8 mouse cellular contexts compared by ENCODE assay signal in the genomic region with DNA sequence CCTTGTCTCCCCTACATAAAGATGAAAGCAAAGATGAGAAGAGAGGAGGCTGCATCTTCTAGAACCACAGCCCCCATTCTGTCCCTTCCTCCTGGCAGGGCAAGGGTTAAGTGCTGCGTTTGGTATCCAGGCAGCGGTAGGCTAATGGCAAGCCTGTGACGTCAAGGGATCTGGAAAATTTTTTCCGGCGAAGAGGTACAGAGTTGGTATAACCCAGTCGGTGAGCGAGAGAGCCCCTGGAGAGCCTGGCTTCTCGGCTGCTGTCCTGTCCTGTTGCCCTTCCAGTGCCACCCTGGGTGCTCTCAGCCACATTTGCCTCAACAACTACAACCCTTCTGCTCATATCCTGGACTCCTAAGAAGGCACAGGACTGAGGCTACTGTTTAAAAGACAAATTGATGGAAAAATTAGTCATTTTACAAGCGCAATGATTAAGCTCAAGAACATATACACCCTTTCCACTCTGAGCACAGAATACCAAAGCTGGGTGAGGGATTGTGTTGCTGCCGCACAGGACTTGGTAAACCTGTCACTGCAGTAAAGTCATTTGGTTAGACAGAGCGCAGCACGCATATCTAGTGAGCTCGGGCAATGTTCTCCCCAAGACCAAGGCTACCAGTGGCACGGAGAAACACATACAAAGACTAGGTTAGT. TPM values are rescaled to one million over a fixed set of nuclear protein-coding genes. Genes with fewer than 3 reads are reported as not detected.
DNase-seq lines count a peak whose midpoint lies in the region; ATAC-seq and TF ChIP-seq lines count a peak whose summit lies in the region.

No protein-coding gene starts in this region.

- TF ChIP-seq CTCF in kidney, postnatal 0 days (IDR thresholded peaks at IDR 0.05; ENCODE audit: low read depth) = no peak
- TF ChIP-seq CTCF in liver, embryonic 14.5 days (IDR thresholded peaks at IDR 0.05; ENCODE audit: low read depth) = no peak

- peaks cover 44% of the 10 kb centered on the region for H3K36me3 ChIP-seq in heart, embryonic 13.5 days
- H3K36me3 ChIP-seq in kidney, postnatal 0 days (ENCODE audit: insufficient read depth, low read length) = no peaks in the 10 kb centered on the region
- no peaks in the 10 kb centered on the region for H3K36me3 ChIP-seq in liver, embryonic 14.5 days (replicated peaks; ENCODE audit: control insufficient read depth, insufficient read depth, low read depth)
- peaks cover 32% of the 10 kb centered on the region for H3K36me3 ChIP-seq in neural tube, embryonic 15.5 days

- ATAC-seq in CD4-positive, CD25-positive, alpha-beta regulatory T cell, adult 4 months = no peak
- no peak for ATAC-seq in heart, embryonic 13.5 days (ENCODE audit: extremely low read depth, insufficient number of reproducible peaks, low FRiP score, low TSS enrichment)
- no peak for ATAC-seq in kidney, postnatal 0 days (replicated peaks; ENCODE audit: low FRiP score, low read depth)
- ATAC-seq in liver, embryonic 14.5 days (ENCODE audit: insufficient read depth) = no peak
- no peak for ATAC-seq in neural tube, embryonic 15.5 days (ENCODE audit: low FRiP score)
- no peak for ATAC-seq in megakaryocyte-erythroid progenitor cell, adult 5-6 weeks (replicated peaks; ENCODE audit: low FRiP score, low TSS enrichment, poor library complexity, severe bottlenecking)

- H3K4me1 ChIP-seq in heart, embryonic 13.5 days = peaks cover 73% of the 10 kb centered on the region
- no peaks in the 10 kb centered on the region for H3K4me1 ChIP-seq in kidney, postnatal 0 days (replicated peaks; ENCODE audit: insufficient read depth, low read length)
- peaks cover 0 to 3% of the 10 kb centered on the region in 2 experiments; a peak in 1 of 4 replicates for H3K4me1 ChIP-seq in liver, embryonic 14.5 days (replicated peaks; ENCODE audit: control insufficient read depth in 2 of 2, insufficient read depth in 2 of 2, low read length in 1 of 2)
- peaks cover 33% of the 10 kb centered on the region for H3K4me1 ChIP-seq in neural tube, embryonic 15.5 days

- H3K9me3 ChIP-seq in heart, embryonic 13.5 days = no peaks in the 10 kb centered on the region
- no peaks in the 10 kb centered on the region for H3K9me3 ChIP-seq in kidney, postnatal 0 days (replicated peaks; ENCODE audit: low read length)
- H3K9me3 ChIP-seq in liver, embryonic 14.5 days (ENCODE audit: control insufficient read depth, low read length) = no peaks in the 10 kb centered on the region
- H3K9me3 ChIP-seq in neural tube, embryonic 15.5 days (replicated peaks) = no peaks in the 10 kb centered on the region

- peak; percentile 6 for DNase-seq in CD4-positive, CD25-positive, alpha-beta regulatory T cell, adult 2 months (ENCODE audit: low read depth, low spot score)
- DNase-seq in cerebellum, postnatal 25 days = peak; percentile 71 to 78
- DNase-seq in kidney, postnatal 0 days (ENCODE audit: low spot score) = no peak
- DNase-seq in liver, embryonic 14.5 days (ENCODE audit: low read depth in 3 of 3, low spot score in 3 of 3) = no peak

- peak overlapping the region; percentile 88 for H3K4me3 ChIP-seq in heart, embryonic 13.5 days
- H3K4me3 ChIP-seq in kidney, postnatal 0 days (replicated peaks; ENCODE audit: low read depth, low read length) = peak overlapping the region; percentile 39
- H3K4me3 ChIP-seq in liver, embryonic 14.5 days (ENCODE audit: insufficient read depth in 1 of 2, low read depth in 2 of 2, low read length in 2 of 2) = no peak overlapping the region
- H3K4me3 ChIP-seq in neural tube, embryonic 15.5 days (replicated peaks) = peak overlapping the region; percentile 79

- H3K9ac ChIP-seq in heart, embryonic 13.5 days = peak overlapping the region; percentile 86
- peak overlapping the region; percentile 59 for H3K9ac ChIP-seq in kidney, postnatal 0 days (ENCODE audit: low read depth, low read length)
- H3K9ac ChIP-seq in liver, embryonic 14.5 days (replicated peaks) = no peak overlapping the region
- H3K9ac ChIP-seq in neural tube, embryonic 15.5 days (replicated peaks) = peak overlapping the region; percentile 47

- H3K27ac ChIP-seq in heart, embryonic 13.5 days (replicated peaks) = peak overlapping the region; percentile 87
- peak overlapping the region; percentile 71 for H3K27ac ChIP-seq in kidney, postnatal 0 days
- no peak overlapping the region for H3K27ac ChIP-seq in liver, embryonic 14.5 days
- H3K27ac ChIP-seq in neural tube, embryonic 15.5 days (replicated peaks) = peak overlapping the region; percentile 58; the same call in 1 of the 2 replicates

- H3K27me3 ChIP-seq in heart, embryonic 13.5 days (replicated peaks) = peaks cover 14% of the 10 kb centered on the region
- H3K27me3 ChIP-seq in kidney, postnatal 0 days (ENCODE audit: insufficient read depth, low read length) = no peaks in the 10 kb centered on the region
- peaks cover 33% of the 10 kb centered on the region for H3K27me3 ChIP-seq in liver, embryonic 14.5 days (ENCODE audit: control insufficient read depth, insufficient read depth, low read length)
- H3K27me3 ChIP-seq in neural tube, embryonic 15.5 days (replicated peaks) = no peaks in the 10 kb centered on the region

- H3K4me2 ChIP-seq in heart, embryonic 13.5 days = peak overlapping the region; percentile 75
- peak overlapping the region; percentile 51 for H3K4me2 ChIP-seq in kidney, postnatal 0 days (ENCODE audit: low read length)
- H3K4me2 ChIP-seq in liver, embryonic 14.5 days (ENCODE audit: low read depth) = peak overlapping the region; percentile 36; the same call in 1 of the 2 replicates
- peak overlapping the region; percentile 67 for H3K4me2 ChIP-seq in neural tube, embryonic 15.5 days

- 22% methylated on average over 14 of the region's 14 CpGs for WGBS in heart, embryonic 13.5 days
- WGBS in kidney, postnatal 0 days = 35% methylated on average over 14 of the region's 14 CpGs
- 49% methylated on average over 14 of the region's 14 CpGs for WGBS in liver, embryonic 14.5 days (ENCODE audit: insufficient replicate concordance)
- 24% methylated on average over 14 of the region's 14 CpGs for WGBS in neural tube, embryonic 15.5 days

- no peak for TF ChIP-seq EP300 in liver, embryonic 14.5 days (IDR thresholded peaks at IDR 0.05; ENCODE audit: low read depth)

RNA-seq across cellular contexts. Expression of gene Atp1b1, which starts 3.3 kb away (rescaled TPM):
- 1 to 10 TPM; 3.4 to 4.1 TPM for polyA plus RNA-seq in CD4-positive, CD25-positive, alpha-beta regulatory T cell, adult 4 months (2017; shearing (Covaris generic))
- 293 and 324 TPM in 2 replicates for polyA plus RNA-seq in heart, embryonic 13.5 days (2015; fragmentation: Nextera tagmentation; extraction: Ambion mirVana)
- 720 and 731 TPM in 2 replicates for polyA plus RNA-seq in kidney, postnatal 0 days (2015; fragmentation: Nextera tagmentation; extraction: Ambion mirVana)
- 6.6 and 7.9 TPM in 2 replicates for polyA plus RNA-seq in liver, embryonic 14.5 days (2012; rRNA removed)
- 6.5 and 7.6 TPM in 2 replicates for polyA plus RNA-seq in liver, embryonic 14.5 days (2014; fragmentation: Nextera tagmentation; extraction: Ambion mirVana)
- 383 and 428 TPM in 2 replicates for polyA plus RNA-seq in neural tube, embryonic 15.5 days (2015; fragmentation: Nextera tagmentation; extraction: Ambion mirVana)
- total RNA-seq in megakaryocyte-erythroid progenitor cell, adult 5-6 weeks (2014; fragmentation: Nextera tagmentation) = 1.8 and 15.5 TPM in 2 replicates
- 5.1 TPM in 1 of 2 replicates, not detected in the other for total RNA-seq in megakaryocyte-erythroid progenitor cell, adult 5-6 weeks (2017)

Comparison
In these comparisons a context has a peak if more than half of its experiments do, and no peak if none do; other contexts are left out.
1. DNase-seq: peak in CD4-positive, CD25-positive, alpha-beta regulatory T cell, adult 2 months (single experiment) and cerebellum, postnatal 25 days (2 of 2); none in kidney, postnatal 0 days (single experiment) and liver, embryonic 14.5 days (0 of 3).
2. H3K4me3 ChIP-seq: peak in heart, embryonic 13.5 days (single experiment), kidney, postnatal 0 days (single experiment) and neural tube, embryonic 15.5 days (single experiment); none in liver, embryonic 14.5 days (0 of 2).
3. RNA of gene Atp1b1, which starts 3.3 kb away (polyA plus RNA-seq): 720 to 731 TPM in kidney, postnatal 0 days, 383 to 428 TPM in neural tube, embryonic 15.5 days and 293 to 324 TPM in heart, embryonic 13.5 days; 6.5 to 7.9 TPM in liver, embryonic 14.5 days and 3.4 to 4.1 TPM in CD4-positive, CD25-positive, alpha-beta regulatory T cell, adult 4 months; every median in the first group is over 10 times any median in the second.
4. Peak in every context shown above with its lines, with median percentiles within 50 percentile points of each other: H3K4me2 ChIP-seq.